Mouse (Mus musculus): ENCODE results near the gene Ddx20. TPM values are rescaled to one million over a fixed set of nuclear protein-coding genes. Genes with fewer than 3 reads are reported as not detected.
"Not testable (repeated sequence)": the region's sequence is repeated elsewhere in the genome, so short reads cannot be mapped to it uniquely, and the experiment has no call there.

The Ddx20 gene
- polyA plus RNA-seq, 3 experiments from 2014 or later = 9.9 to 16.3 (median 13.4) TPM

- peak; percentile 32 for ATAC-seq
These were observed 17.7 kb upstream of the Ddx20 start for GRCm38 (mm10) chr3:105705061-105705549.

GRCm38 (mm10) chr3:105704031-105705008, 16.9 kb upstream of the Ddx20 start, which contains the start of gene Inka2:
Gene Inka2, plus strand, starts transcription at chr3:105704599.
- ATAC-seq = peak; percentile 85

GRCm38 (mm10) chr3:105703571-105703970, 16.2 kb upstream of the Ddx20 start:
- ATAC-seq = no peak

DNA sequence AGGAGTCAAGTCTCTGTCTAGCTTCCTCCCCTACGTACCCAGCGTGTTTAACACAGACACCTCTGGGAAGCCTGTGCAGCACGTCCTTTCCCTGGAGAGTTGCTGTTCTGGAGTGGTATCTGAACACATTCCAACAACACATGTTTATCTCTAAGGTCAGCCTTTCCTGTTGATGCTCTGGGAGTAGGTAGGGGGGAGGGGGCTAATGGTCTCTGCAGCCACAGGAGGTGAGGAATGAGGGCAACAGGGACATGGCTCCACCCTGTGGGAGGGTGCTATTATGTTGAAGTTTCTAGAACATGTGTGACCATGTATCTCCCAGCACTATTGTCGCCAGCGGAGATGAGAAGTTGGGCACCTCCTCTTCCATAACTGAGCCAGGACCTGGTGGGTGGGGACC, 14.0 kb upstream of the Ddx20 start:
- no peak for ATAC-seq

DNA sequence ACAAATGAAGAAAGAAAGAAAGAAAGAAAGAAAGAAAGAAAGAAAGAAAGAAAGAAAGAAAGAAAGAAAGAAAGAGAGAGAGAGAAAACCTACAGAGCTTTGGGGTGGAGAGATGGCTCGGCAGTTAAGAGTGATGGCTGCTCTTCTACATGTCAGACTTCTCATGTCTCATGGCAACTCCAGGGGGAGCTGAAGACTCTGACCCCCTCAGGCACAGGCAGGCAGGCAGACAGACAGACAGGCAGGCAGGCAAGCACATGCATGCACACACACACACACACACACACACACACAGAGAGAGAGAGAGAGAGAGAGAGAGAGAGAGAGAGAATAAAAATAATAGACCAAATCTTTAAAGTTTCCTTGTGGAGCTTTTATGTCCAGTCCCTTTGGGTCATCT, 13.4 kb upstream of the Ddx20 start:
- ATAC-seq = not testable (repeated sequence)

DNA sequence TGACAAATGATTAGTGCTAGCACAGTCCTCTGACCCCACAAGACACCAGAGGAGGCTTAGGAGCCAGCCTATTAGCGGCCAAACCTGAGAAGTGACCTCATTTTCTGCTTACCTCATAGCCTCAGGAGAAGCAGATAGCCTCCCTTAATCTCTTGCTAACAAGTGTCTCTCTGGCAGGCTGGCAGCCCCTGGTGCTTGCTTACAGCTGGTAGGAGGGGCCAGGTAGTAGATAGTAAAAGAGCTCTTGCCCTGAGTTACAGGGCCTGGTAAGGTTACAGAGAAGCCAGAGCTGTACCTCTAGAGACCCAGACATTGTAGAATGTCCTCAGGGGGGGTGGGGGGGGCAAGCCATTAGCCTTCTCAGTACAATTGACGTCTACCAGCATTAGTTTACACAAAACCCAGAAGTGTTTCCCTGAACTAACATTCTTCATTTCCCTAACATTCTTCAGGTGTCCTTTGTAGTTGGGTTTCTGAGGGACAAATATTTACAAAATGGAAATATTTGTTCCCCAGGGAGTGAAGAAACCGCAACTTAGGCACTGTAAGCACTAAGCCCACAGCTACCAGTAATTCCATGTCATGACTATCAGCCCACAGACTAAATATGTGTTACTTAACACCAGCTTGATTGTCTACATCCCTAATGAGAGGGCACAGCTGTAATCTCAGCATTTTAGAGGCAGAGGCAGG, 12.0 kb upstream of the Ddx20 start:
- no peak for ATAC-seq

GRCm38 (mm10) chr3:105698311-105698710, 10.9 kb upstream of the Ddx20 start:
- ATAC-seq = no peak

DNA sequence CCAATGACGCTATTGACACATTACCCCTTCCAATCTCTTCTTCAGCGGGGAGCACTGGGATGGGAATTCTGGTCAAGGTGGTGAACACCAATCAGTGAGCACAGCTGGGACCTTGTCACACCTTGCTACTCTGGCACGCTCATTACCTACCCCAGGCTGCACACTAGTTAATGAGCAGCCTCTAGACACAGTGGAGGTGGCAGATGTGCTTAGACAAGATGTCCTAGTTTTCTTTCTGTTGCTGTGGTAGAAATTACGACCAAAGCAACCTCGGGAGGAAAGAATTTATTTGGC, 9.7 kb upstream of the Ddx20 start:
- no peak for ATAC-seq

GRCm38 (mm10) chr3:105696387-105697147, 9.2 kb upstream of the Ddx20 start:
- ATAC-seq = no peak

DNA sequence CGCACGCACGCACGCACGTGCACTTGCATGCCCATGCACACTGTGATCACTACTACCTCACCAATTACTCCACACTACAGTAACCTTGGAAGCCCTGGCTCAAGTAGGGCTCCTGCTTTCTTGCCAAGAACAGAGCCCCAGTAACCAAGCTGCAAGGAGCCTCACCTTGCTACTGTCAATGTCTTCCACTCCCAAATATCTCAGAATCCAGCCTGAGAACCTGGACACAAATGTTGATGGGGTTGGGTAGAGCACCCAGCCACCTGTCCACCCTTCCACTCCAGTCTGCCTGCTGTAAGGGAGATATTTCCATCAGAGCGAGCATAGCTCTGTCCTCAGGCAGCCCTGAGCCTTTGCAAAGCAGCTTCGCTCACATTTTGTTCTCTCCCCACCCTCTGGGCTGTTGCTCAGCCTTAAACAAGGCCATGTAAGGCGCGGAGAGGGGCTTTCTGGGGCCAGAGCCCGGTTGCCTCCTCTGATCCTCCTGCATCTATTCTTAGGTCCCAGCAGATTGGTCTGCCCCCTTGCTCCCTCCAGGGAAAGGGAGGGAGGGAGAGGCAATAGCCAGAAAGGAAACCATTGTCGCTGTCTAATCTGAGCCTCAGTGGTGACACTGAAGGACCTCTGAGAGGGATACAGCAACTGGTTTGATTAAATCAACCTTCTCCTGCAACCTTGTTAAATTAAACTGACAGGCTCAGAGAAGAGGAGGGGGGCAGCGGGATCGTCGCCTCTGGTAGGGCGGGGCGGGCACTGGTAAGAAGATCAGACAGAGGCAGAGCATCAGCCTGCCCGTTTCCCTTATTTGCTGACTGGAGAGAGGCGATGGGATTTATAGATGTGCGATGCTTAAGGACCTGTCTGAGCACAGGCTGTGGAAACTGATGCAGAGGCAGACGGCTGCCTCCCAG, 8.4 kb upstream of the Ddx20 start:
- ATAC-seq = no peak

DNA sequence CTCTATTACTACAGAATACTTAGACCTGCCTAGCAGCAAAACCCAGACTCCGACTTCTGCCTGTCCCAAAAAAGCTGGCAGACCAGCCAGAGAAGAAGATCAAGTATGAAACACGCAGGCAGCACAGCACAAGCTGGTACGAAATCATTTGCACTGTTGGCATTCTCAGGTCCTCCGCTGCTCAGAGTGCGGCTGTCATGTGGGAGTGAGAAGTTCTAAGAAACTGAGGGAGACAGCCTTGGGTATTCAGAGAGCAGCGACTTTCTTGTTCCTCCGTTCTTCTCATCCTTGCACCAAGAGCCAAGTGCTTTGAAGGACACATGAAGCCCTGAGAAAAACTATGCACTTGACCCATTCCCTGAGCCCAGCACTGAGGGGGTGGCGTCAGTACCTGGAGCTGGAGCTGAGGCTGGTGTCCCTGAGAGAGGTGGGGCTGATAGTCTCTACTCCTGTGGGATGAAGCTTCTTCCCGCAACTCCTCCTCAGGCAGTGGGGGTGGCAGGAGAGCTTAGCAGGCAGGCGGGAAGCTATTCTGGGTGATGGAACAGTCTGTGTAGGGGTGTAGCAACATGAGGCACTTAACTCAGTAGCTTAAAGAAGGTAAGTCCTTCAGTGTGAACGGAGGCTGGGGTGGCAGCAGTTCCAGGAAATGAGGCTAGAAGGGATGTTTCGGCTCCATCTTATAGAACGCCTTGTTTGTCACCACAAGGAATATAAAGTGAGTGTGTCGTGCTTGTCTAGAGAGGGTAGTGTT, 6.1 kb upstream of the Ddx20 start:
- ATAC-seq = no peak

DNA sequence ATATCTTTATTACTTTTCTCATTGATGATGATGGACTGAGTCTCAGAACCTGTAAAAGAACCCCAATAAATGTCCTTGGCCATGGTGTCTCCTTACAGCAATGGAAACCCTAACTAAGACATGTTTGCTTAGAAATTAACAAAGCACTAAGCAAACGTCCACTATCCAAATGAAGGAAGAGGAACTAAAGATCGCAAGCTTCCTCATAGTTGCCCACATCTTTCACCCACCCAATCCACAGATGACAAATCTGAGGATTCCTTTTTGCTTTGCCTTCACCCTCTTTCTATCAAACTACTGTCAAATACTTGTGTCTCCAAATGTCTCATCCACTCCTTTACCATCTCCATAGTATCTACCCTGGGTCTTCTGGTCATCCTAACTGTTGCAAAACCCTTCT, 1.2 kb upstream of the Ddx20 start:
- ATAC-seq = no peak

- ATAC-seq = no peak
These were observed 715 bp downstream of the Ddx20 start for GRCm38 (mm10) chr3:105686394-105687323.

DNA sequence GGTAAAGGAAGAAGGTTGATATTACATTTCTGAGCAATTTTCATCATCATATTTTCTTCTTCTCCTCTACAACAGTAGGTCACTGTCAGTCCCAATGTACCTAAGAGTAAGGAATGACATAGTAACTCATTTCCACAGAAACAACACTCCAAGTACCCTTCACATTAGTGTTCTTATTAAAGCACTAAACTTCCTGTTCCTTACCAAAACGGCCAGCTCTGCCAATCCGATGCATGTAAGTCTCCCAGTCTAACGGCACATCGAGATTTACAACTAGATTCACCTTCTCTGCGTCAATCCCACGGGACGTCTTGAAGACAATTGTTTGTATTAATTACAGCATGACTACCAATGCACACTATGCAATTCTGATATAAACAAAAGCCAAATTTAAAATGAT, 7.0 kb downstream of the Ddx20 start:
- no peak for ATAC-seq

DNA sequence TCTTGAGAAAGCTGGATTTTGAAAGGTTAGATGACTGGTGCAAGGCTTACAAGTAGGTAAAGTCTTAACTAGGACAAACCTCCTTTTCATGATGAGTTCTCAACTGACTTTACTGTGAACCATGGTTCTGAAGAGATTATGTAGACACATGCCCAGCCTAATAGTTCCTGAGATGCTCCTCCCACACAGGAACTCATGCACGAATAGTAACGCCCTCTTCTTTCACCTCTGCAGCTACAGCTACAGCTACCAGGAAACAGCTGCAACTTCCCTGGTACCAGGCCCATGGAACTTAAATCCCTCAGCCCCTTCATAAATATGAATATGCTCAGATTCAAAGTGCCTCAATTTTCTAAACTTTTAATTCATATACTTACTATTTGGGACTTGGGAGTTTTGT, 11.4 kb downstream of the Ddx20 start:
- ATAC-seq = peak; percentile 61

DNA sequence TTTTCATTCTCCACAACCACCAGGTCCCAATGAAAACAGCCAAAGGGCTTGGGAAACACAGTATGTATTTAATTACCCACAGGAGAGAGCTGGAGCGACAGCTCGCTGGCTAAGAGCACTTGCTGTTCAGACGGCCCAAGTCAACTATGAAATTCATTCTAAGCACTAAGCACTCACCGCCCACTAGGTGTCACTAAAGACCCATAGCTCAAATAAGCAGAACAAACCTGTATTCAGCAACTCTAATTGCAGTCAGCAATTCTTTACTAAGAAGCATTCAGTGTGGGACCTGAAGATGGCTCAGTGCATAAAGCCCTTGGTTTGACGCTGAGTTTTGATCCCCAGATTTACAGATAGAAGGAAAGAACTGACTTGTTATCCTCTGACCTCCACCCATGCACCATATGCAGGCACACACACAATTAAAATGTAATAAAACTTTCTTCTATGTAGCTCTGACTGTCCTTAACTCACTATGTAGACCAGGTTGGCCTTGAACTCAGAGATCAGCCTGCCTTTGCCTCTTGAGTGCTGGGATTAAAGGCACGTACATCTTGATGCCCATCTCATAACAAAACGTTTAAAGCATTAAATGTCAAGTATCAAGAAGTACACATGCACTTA, 12.7 kb downstream of the Ddx20 start:
- peak; percentile 85 for ATAC-seq

DNA sequence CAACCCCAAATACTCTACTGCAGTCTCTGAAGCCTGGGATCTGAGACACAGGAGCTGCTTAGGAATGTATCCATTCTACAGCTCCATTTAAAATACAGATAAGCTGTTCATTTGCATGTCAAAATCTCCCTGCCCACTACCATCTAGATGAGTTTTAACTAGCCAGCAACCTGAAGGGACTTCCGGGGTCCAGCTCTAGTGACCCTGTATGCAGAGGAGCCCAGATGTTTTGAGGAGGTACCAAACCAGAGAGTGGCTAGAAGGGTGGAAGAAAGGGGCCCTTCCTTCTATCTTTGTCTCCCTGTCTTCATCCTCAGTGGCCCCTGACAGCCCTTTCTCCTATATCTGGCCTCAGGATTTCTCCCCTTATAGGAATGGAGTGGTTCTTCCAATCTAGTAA, 16.6 kb downstream of the Ddx20 start:
- no peak for ATAC-seq

GRCm38 (mm10) chr3:105669776-105670175, 17.6 kb downstream of the Ddx20 start:
- ATAC-seq = no peak

GRCm38 (mm10) chr3:105668161-105668560, 19.2 kb downstream of the Ddx20 start:
- no peak for ATAC-seq

Measured in inflammation-experienced regulatory T-cells, adult 6 months (primary cell).